Mouse (Mus musculus) G1E (cell line): ENCODE results near the gene 4930452B06Rik.

Experiments used
- CTCF ChIP-seq: IDR thresholded peaks from 2 replicates; pipeline ENCODE4 v1.5.1; 2012; ENCODE audit warnings: low read depth, low read length, inconsistent platforms, mixed read lengths
- GATA1 ChIP-seq: IDR thresholded peaks from 2 replicates; pipeline ENCODE4 v1.6.1; 2012; ENCODE audit warnings: borderline replicate concordance, low read length, inconsistent platforms, mixed read lengths
- GATA2 ChIP-seq: IDR thresholded peaks from 2 replicates; pipeline ENCODE4 v1.6.1; 2012; ENCODE audit warnings: low read depth, low read length, inconsistent platforms, borderline replicate concordance
- POLR2AphosphoS5 ChIP-seq: IDR thresholded peaks from 2 replicates; pipeline ENCODE4 v1.6.1; 2012; ENCODE audit warnings: low read depth, low read length, inconsistent platforms; ENCODE audit not compliant: insufficient replicate concordance
- TAL1 ChIP-seq: conservative IDR thresholded peaks from 2 replicates; pipeline ENCODE4 v1.6.1; 2012; ENCODE audit warnings: low read depth, low read length, inconsistent platforms, mixed read lengths

- TF ChIP-seq CTCF: no peak
- no peak for TF ChIP-seq GATA1
- no peak for TF ChIP-seq POLR2AphosphoS5
- no peak for TF ChIP-seq GATA2
- TF ChIP-seq TAL1: no peak
Observed at GRCm38 (mm10) chr14:8620580-8620979, 45.5 kb downstream of the 4930452B06Rik start.
